Mouse (Mus musculus): ENCODE data around the gene Phpt1. TPM values are rescaled to one million over a fixed set of nuclear protein-coding genes. Genes with fewer than 3 reads are reported as not detected.
A peak's percentile ranks its signal among the peaks of the same experiment; 100 is the strongest.
"Not testable (repeated sequence)": the region's sequence is repeated elsewhere in the genome, so short reads cannot be mapped to it uniquely, and the experiment has no call there.

The Phpt1 gene
- polyA plus RNA-seq, 1 experiment from 2014 or later = 148 TPM

- WGBS = 82% methylated on average over 8 of the region's 8 CpGs
- ATAC-seq (ENCODE audit: low read depth) (no peak), DNase-seq (ENCODE audit: low spot score) (no peak)
- no peak overlapping the region for H3K9ac ChIP-seq (ENCODE audit: low read depth, low read length)
- peaks cover 13% of the 10 kb centered on the region for H3K4me1 ChIP-seq (ENCODE audit: control insufficient read depth, insufficient read depth, low read length)
- peaks cover 64% of the 10 kb centered on the region for H3K36me3 ChIP-seq (ENCODE audit: control insufficient read depth, insufficient read depth, low read length)
- no peak overlapping the region for H3K4me2 ChIP-seq (ENCODE audit: low read depth, low read length)
- H3K9me3 ChIP-seq (ENCODE audit: control insufficient read depth, low read length) = no peaks in the 10 kb centered on the region
- H3K27ac ChIP-seq (replicated peaks; ENCODE audit: low read depth, low read length) = no peak overlapping the region
- no peak overlapping the region for H3K4me3 ChIP-seq (ENCODE audit: low read depth, low read length)
- no peaks in the 10 kb centered on the region for H3K27me3 ChIP-seq (replicated peaks; ENCODE audit: control insufficient read depth, insufficient read depth, low read length)
Measured at GRCm38 (mm10) chr2:25560551-25560950, 14.5 kb downstream of the Phpt1 start.

GRCm38 (mm10) chr2:25558774-25559173, 16.2 kb downstream of the Phpt1 start:
- Histone ChIP-seq H3K4me1 (ENCODE audit: control insufficient read depth, insufficient read depth, low read length) (peaks cover 13% of the 10 kb centered on the region), H3K9me3 (ENCODE audit: control insufficient read depth, low read length) (no peaks in the 10 kb centered on the region), H3K27me3 (replicated peaks; ENCODE audit: control insufficient read depth, insufficient read depth, low read length) (no peaks in the 10 kb centered on the region), H3K36me3 (ENCODE audit: control insufficient read depth, insufficient read depth, low read length) (peaks cover 46% of the 10 kb centered on the region), H3K4me2 (ENCODE audit: low read depth, low read length) (peak overlapping the region; percentile 83), H3K27ac (replicated peaks; ENCODE audit: low read depth, low read length) (no peak overlapping the region), H3K4me3 (ENCODE audit: low read depth, low read length) (peak overlapping the region; percentile 79), H3K9ac (ENCODE audit: low read depth, low read length) (peak overlapping the region; percentile 88)
- ATAC-seq (ENCODE audit: low read depth) (no peak), DNase-seq (ENCODE audit: low spot score) (no peak)
- WGBS = 59% methylated on average over 6 of the region's 6 CpGs

- ATAC-seq (ENCODE audit: low read depth) = 0 out of 2 replicates have a peak, but pooled peaks have one; percentile 1
Measured at GRCm38 (mm10) chr2:25557964-25558360, 17.1 kb downstream of the Phpt1 start.

GRCm38 (mm10) chr2:25557221-25557963, 17.6 kb downstream of the Phpt1 start, which contains the start of gene Edf1:
Gene Edf1, plus strand, starts transcription at chr2:25557847.
- Histone ChIP-seq H3K4me2 (ENCODE audit: low read depth, low read length) (peak within 1 kb of the TSS; percentile 83), H3K4me3 (ENCODE audit: low read depth, low read length) (peak within 1 kb of the TSS; percentile 79), H3K27me3 (replicated peaks; ENCODE audit: control insufficient read depth, insufficient read depth, low read length) (no peaks in the 10 kb centered on the region), H3K36me3 (ENCODE audit: control insufficient read depth, insufficient read depth, low read length) (peaks cover 33% of the 10 kb centered on the region), H3K9me3 (ENCODE audit: control insufficient read depth, low read length) (no peaks in the 10 kb centered on the region), H3K9ac (ENCODE audit: low read depth, low read length) (peak within 1 kb of the TSS; percentile 88), H3K4me1 (ENCODE audit: control insufficient read depth, insufficient read depth, low read length) (peaks cover 13% of the 10 kb centered on the region), H3K27ac (replicated peaks; ENCODE audit: low read depth, low read length) (peak within 1 kb of the TSS; percentile 68)
- DNase-seq (ENCODE audit: low spot score) (peak; percentile 97), ATAC-seq (ENCODE audit: low read depth) (peak; percentile 99)
- under 1% methylated on average over 38 of the region's 61 CpGs for WGBS

More at GRCm38 (mm10) chr2:25557964-25558360, 17.1 kb downstream of the Phpt1 start:
- Histone ChIP-seq H3K27ac (replicated peaks; ENCODE audit: low read depth, low read length) (peak overlapping the region; percentile 42; the same call in 1 of the 2 replicates), H3K9me3 (ENCODE audit: control insufficient read depth, low read length) (no peaks in the 10 kb centered on the region), H3K4me2 (ENCODE audit: low read depth, low read length) (peak overlapping the region; percentile 83), H3K4me3 (ENCODE audit: low read depth, low read length) (peak overlapping the region; percentile 79), H3K4me1 (ENCODE audit: control insufficient read depth, insufficient read depth, low read length) (peaks cover 13% of the 10 kb centered on the region), H3K36me3 (ENCODE audit: control insufficient read depth, insufficient read depth, low read length) (peaks cover 38% of the 10 kb centered on the region), H3K9ac (ENCODE audit: low read depth, low read length) (peak overlapping the region; percentile 88), H3K27me3 (replicated peaks; ENCODE audit: control insufficient read depth, insufficient read depth, low read length) (no peaks in the 10 kb centered on the region)
- DNase-seq (ENCODE audit: low spot score) = no peak
- WGBS = under 1% methylated on average over 23 of the region's 24 CpGs

GRCm38 (mm10) chr2:25556296-25556695, 18.7 kb downstream of the Phpt1 start:
- Histone ChIP-seq H3K9me3 (ENCODE audit: control insufficient read depth, low read length) (no peaks in the 10 kb centered on the region), H3K27me3 (replicated peaks; ENCODE audit: control insufficient read depth, insufficient read depth, low read length) (no peaks in the 10 kb centered on the region), H3K4me3 (ENCODE audit: low read depth, low read length) (no peak overlapping the region), H3K27ac (replicated peaks; ENCODE audit: low read depth, low read length) (no peak overlapping the region), H3K4me1 (ENCODE audit: control insufficient read depth, insufficient read depth, low read length) (peaks cover 13% of the 10 kb centered on the region), H3K36me3 (ENCODE audit: control insufficient read depth, insufficient read depth, low read length) (peaks cover 22% of the 10 kb centered on the region), H3K9ac (ENCODE audit: low read depth, low read length) (no peak overlapping the region), H3K4me2 (ENCODE audit: low read depth, low read length) (no peak overlapping the region)
- no peak for ATAC-seq (ENCODE audit: low read depth)
- 40% methylated on average over 1 of the region's 1 CpGs for WGBS
- DNase-seq (ENCODE audit: low spot score) = no peak

GRCm38 (mm10) chr2:25555479-25555878, 19.5 kb downstream of the Phpt1 start:
- Histone ChIP-seq H3K36me3 (ENCODE audit: control insufficient read depth, insufficient read depth, low read length) (peaks cover 13% of the 10 kb centered on the region), H3K4me1 (ENCODE audit: control insufficient read depth, insufficient read depth, low read length) (peaks cover 13% of the 10 kb centered on the region)
- H3K27me3 ChIP-seq (replicated peaks; ENCODE audit: control insufficient read depth, insufficient read depth, low read length); H3K9ac ChIP-seq (ENCODE audit: low read depth, low read length); H3K4me2 ChIP-seq (ENCODE audit: low read depth, low read length); H3K4me3 ChIP-seq (ENCODE audit: low read depth, low read length); ATAC-seq (ENCODE audit: low read depth); DNase-seq (ENCODE audit: low spot score); H3K9me3 ChIP-seq (ENCODE audit: control insufficient read depth, low read length); H3K27ac ChIP-seq (replicated peaks; ENCODE audit: low read depth, low read length): not testable (repeated sequence)
- 47% methylated on average over 2 of the region's 2 CpGs for WGBS

GRCm38 (mm10) chr2:25553171-25553786, 21.7 kb downstream of the Phpt1 start:
- H3K9ac ChIP-seq (ENCODE audit: low read depth, low read length); H3K4me2 ChIP-seq (ENCODE audit: low read depth, low read length); H3K4me3 ChIP-seq (ENCODE audit: low read depth, low read length); H3K27me3 ChIP-seq (replicated peaks; ENCODE audit: control insufficient read depth, insufficient read depth, low read length); H3K36me3 ChIP-seq (ENCODE audit: control insufficient read depth, insufficient read depth, low read length); H3K4me1 ChIP-seq (ENCODE audit: control insufficient read depth, insufficient read depth, low read length); DNase-seq (ENCODE audit: low spot score); H3K27ac ChIP-seq (replicated peaks; ENCODE audit: low read depth, low read length); H3K9me3 ChIP-seq (ENCODE audit: control insufficient read depth, low read length); ATAC-seq (ENCODE audit: low read depth): not testable (repeated sequence)
- WGBS = 87% methylated on average over 4 of the region's 4 CpGs

GRCm38 (mm10) chr2:25551186-25551585, 23.8 kb downstream of the Phpt1 start:
- no peak overlapping the region for H3K4me2 ChIP-seq (ENCODE audit: low read depth, low read length)
- WGBS = 22% methylated on average over 5 of the region's 5 CpGs
- no peak overlapping the region for H3K27ac ChIP-seq (replicated peaks; ENCODE audit: low read depth, low read length)
- H3K27me3 ChIP-seq (replicated peaks; ENCODE audit: control insufficient read depth, insufficient read depth, low read length) = no peaks in the 10 kb centered on the region
- H3K4me1 ChIP-seq (ENCODE audit: control insufficient read depth, insufficient read depth, low read length) = no peaks in the 10 kb centered on the region
- no peak overlapping the region for H3K4me3 ChIP-seq (ENCODE audit: low read depth, low read length)
- H3K9ac ChIP-seq (ENCODE audit: low read depth, low read length) = no peak overlapping the region
- no peaks in the 10 kb centered on the region for H3K36me3 ChIP-seq (ENCODE audit: control insufficient read depth, insufficient read depth, low read length)
- no peak for ATAC-seq (ENCODE audit: low read depth)
- peak; percentile 22 for DNase-seq (ENCODE audit: low spot score)
- no peaks in the 10 kb centered on the region for H3K9me3 ChIP-seq (ENCODE audit: control insufficient read depth, low read length)

Data from embryonic facial prominence, embryonic 14.5 days (tissue).